Mouse (Mus musculus) cerebellum, adult 18-20 months (tissue): ENCODE data around the gene Cisd3.

Source experiments
- DNase-seq, 2 experiments: peaks; one replicate each; pipeline ENCODE4 v3.0.0; 2021

Gene Cisd3

DNA sequence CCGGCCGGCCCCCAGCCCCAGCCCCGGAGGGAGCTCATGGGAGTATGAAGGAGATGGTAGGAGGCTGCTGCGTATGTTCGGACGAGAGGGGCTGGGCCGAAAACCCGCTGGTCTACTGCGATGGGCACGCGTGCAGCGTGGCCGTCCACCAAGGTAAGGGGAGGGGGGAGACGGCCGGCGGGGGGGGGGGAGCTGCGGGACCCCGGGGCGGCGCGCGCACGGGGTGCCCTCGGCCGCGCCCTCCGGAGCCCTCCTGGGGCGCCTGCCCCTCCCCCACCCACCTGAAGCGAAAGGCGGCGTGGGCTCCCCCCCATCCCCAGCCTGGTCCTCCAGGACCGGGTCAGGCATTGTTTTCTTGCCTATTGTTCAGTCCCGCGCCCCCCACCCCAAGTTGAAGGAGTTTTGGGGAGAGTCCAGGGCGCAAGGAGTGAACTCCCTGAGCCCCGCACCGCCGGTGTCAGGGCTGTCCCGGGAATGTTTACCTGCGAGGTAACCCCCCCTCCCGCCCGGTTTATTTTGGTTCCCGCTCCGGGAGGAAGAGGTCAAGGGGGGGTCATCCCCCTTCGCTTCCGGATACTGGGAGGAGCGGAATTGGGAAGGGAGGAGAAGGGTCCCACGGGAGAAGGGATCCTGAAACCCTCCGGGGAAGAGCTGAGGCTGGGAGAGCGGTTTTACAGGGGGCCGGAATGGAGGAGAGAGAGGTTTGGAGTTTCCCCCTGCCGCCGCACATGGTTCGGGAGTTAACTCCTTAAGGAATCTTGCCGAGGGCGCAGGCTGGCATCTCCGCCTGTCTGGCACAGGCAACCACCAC is 21.9 kb upstream of the Cisd3 start:
- peak; percentile 55 to 56 for DNase-seq

DNA sequence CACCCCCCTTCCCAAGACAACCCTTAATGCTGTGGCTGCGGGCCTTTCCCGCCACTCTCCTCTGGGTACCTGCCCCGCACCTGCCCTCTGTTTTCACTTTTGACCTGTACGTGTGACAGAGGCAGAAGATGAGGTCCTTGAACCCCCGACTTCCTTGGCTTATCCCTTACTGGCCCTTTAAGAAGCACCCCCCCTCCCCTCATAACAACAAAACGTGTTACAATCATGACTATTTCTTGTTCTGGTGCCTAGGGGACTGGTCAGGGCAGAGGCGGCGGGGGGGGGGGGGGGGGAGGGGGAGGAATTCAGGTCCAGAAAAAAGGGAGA is 21.3 kb upstream of the Cisd3 start:
- DNase-seq: no peak

DNA sequence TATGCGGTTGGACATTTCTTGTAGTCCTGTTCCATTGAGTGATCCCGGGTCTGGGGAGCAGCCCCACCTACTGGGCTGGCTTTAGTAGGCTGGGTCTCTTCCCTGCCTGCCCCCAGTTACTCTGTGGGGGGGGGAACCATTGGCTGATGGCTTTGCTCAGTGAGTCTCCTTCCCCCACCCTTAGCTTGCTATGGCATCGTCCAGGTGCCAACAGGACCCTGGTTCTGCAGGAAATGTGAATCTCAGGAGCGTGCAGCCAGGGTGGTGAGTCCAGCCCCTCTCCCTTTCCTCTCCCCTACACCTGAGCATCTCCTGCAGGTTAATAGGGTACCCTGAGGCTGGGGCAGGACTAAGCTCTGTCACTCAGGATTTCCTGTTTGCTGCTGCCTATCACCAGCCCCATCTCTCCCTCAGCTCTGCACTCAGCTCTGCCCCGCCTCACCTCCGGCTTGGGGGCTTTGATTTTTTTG is 20.8 kb upstream of the Cisd3 start:
- no peak for DNase-seq

DNA sequence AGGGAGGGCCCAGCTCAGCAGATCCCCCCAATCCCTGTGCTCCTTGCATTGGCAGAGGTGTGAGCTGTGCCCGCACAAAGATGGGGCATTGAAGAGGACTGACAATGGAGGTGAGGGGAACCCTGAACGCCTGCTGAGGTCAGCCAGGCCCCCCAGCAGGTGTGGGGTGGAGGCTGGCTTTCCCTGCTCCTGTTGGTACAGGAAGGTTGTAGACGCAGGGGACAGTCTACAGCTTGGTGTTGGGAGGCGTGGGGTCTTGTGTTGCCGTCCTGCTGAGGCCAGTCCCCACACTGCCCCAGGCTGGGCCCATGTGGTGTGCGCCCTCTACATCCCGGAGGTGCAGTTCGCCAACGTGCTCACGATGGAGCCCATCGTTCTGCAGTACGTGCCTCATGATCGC is 20.2 kb upstream of the Cisd3 start:
- no peak for DNase-seq

DNA sequence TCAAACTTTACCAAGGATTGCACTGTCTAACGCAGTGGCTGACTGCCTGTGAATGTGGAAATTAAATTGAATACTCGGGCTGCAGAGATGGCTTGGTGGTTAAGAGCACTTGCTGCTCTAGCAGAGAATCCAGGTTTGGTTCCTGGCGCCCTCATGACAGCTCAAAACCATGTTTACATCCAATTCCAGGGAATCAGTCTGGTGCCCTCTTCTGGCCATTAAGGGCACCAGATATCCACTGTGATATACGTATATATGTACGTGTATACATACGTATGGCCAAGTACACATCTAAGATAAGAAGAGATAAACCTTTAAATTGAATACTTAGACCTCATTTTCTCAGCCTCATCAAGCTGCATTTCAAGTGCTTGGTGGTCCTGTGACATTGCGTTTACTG is 19.4 kb upstream of the Cisd3 start:
- no peak for DNase-seq

DNA sequence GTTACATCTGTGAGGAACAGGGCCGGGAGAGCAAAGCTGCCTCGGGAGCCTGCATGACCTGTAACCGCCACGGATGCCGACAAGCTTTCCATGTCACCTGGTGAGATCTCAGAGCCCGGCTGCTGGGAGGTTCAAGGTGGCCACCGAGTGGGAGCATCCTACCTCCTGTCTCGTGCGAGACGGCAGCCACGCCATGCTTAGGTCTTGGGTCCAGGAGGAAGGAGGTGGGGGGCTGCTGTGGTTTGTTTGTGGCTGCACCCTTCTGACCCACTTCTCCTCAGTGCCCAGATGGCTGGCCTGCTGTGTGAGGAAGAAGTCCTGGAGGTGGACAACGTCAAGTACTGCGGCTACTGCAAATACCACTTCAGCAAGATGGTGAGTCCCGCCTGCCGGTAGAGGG is 18.8 kb upstream of the Cisd3 start:
- peak in 1 of 2 experiments; percentile 21 for DNase-seq

DNA sequence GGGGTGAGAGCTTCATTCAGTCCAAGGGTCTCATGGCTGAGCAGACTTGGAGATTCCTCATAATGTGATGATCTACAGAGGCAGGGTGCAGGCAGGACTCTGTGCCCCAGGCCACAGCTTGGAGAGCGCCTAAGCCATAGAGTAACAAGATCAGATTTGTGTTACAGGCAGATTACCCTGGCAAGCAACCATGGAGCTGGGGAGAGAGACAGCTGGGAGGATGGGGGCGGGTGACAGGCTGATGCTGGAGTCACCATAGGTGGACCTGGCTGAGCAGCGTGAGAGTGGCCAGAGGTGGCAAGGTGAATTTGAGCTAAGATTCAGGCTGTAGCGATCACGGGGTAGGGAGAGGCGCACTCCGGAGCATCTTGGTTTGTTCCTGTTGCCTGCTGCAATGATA is 17.5 kb upstream of the Cisd3 start:
- DNase-seq: peak in 1 of 2 experiments; percentile 28

DNA sequence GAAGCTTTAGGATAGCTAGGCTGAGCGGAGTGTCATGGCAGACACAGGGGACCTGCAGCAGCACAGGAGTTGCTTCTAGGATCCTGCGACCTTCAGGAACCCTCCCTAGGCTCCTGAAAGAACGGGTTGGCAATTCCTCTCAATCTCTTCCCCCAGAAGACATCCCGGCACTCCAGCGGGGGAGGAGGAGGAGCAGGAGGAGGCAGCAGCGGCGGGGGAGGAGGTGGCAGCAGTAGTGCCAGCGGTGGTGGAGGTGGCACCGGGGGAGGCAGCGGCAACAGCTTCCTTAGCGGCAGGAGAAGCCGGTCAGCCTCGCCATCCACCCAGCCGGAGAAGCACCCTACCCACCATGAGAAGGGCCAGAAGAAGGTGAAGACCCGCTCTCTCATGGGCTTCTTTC is 16.4 kb upstream of the Cisd3 start:
- peak in 1 of 2 experiments; percentile 20 for DNase-seq

DNA sequence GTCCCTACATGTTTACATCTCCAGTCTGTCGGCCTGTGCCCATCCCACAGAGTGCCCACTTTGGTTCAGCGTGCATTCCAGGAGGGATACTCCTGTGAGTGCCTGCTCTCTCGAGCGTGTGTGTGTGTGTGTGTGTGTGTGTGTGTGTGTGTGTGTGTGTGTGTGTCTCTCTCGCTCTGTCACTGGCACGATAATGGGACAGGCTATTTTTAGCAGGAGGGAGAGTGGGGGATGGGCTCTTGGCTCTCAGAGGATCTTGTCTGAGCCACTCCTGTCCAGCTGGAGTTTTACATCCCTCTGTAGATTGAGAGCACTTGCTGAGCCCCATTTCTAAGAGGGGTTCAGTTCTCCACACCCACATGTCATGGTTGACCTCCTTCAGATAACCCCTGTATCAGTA is 15.8 kb upstream of the Cisd3 start:
- DNase-seq: peak in 1 of 2 experiments; percentile 48

DNA sequence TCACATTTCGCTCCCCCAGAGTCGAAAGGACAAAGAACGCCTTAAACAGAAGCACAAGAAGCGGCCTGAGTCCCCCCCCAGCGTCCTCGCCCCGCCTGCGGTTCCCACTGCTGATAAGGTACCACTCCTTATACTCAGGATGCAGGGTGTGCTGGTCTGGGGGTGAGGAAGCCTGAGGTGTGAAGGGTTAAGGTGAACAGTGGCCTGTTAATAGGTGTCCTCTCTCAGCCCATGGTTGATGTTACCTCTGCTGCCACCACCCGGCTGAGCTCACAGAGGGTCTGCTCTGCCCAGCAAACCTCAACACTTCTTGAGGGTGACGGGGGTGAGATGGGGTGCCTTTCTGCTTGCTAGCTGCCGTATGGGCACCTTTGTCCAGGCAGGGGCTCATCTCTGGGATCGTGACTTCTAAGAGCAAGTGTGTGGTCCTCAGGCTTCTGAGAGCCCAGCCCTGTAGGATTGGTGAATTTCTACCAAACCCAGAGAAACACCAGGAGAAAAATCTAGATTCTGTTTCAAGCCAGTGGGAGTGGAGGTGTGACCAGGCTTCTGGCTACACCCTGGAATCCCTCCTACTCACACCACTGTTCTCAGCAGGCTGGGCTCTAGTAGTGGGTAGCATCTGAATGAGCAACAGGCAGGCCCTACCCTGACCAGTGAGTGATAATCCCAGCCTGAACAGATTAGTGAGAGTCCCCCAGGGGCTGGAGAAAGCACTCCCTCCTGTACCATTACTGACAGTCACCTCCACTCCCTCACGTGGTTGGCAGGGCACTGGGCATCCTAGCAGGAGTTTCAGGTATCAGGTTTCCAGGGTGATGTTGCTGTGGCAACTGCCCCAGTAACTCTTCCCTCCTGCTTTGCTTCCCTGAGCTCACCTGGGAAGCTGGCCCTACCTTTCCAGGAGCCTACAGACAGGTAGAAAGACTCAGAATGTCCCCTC is 15.1 kb upstream of the Cisd3 start:
- DNase-seq: peak in 1 of 2 experiments; percentile 10

DNA sequence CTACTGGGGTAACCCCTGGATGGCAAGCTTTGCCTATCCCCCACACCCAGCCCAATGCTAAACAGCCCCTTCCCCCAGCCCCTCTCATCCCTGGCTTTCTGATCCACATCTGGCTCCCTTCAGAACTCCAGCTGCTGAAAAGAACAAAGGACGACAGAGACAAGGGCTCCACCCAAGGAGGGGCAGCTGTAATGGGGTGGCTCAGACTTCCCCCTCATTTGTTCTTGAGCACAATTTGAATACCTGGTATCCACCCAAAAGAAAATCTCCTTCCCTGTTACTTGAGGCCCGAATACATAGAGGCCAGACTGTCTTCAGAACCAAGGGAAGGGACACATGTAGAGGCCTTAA is 14.5 kb upstream of the Cisd3 start:
- no peak for DNase-seq

DNA sequence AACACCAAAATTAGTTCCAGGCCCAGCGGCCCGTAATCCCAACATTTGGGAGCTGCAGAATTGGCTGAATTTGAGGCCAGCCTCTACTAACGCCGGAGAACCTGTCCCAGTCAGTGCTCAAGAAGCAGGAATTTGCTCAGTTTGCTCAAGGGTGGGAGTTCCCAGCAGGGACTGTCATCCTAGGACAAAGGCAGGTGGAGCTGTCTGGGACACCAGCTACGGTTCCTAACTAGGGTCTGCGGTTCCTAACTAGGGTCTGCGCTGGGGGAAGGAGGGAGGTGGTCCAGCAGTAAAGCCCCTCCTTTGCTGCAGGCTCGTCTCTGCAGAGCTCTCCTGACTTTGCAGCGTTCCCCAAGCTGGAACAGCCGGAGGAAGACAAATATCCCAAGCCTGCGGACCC is 12.5 kb upstream of the Cisd3 start:
- DNase-seq: no peak

DNA sequence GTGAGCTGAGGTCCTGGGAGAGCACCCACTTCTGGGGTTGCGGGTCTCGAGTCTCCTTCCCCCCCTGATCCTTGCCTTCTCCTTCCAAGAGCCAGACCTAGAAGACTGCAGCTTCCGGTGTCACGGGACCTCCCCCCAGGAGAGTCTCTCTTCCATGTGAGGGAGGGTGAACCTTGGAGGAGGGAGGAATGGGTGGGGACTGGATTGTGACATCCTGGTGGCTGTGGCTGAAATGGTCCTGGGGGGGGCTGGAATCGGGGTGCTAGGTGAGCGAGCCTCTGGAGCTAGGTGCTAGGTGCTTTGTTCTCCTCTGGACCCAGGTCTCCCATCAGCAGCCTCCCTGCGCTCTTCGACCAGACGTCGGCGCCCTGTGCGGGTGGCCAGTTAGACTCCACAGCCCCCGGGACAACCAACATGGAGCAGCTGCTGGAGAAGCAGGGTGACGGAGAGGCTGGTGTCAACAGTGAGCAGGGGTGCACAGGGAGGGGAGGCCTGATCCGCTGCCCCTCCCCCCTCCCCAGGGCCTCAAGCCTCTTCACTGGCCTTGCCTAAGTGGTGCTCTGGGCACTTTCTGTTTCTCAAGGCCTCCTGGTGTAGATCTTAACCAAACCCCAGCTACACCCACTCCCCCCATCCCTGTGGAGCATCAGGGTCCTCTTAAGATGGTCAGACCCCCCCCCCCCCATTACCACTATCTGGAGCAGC is 9.4 kb upstream of the Cisd3 start:
- no peak for DNase-seq

DNA sequence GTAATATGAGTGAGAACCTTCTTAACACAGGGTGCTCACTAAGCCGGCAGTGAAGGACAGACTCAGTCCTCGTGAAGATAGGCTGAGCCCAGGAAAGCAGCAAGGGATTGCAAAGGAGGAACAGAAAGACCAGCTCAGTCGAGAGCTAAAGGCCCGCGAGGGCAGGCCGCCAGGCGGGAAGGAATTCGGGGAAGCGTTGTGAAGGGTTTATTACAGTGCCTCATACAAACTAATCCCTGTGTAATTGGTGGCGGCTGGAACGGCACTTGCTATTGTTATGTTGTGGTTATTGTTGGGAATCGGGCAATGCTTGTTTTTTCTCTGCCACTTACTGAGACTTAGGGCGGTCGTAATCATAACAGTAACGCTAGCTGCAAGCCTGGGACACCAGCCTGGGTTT is 8.2 kb upstream of the Cisd3 start:
- DNase-seq: no peak

DNA sequence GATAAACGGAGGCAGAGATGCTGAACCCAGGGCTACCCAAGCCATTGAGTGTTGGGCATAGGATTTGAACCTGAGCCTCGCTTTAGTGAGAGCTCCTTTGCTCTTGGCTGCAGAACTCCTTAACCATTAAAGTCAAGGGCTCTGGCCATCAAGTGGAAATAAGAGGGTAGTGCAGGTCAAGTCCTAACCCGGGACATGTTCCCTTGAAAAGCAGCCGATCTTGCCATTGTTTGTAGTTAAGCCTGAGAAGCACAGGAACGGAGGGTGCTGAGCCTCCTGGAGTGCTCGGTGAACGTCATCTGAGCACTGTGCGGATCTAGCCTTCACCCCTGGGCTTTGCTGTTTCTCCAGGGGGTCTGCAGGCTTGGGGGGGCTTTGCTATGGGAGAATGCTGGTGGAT is 7.8 kb upstream of the Cisd3 start:
- DNase-seq: no peak

DNA sequence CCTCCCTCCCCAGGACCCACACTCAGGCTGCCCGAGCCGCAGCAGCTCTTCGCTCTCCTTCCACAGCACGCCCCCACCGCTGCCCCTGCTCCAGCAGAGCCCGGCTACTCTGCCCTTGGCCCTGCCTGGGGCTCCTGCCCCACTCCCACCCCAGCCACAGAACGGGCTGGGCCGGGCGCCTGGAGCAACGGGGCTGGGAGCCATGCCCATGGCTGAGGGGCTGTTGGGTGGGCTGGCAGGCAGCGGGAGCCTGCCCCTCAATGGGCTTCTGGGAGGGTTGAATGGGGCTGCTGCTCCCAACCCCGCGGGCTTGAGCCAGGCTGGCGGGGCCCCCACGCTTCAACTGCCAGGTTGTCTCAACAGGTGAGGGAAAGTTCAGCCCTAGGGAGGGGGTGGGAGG is 7.3 kb upstream of the Cisd3 start:
- DNase-seq: no peak

DNA sequence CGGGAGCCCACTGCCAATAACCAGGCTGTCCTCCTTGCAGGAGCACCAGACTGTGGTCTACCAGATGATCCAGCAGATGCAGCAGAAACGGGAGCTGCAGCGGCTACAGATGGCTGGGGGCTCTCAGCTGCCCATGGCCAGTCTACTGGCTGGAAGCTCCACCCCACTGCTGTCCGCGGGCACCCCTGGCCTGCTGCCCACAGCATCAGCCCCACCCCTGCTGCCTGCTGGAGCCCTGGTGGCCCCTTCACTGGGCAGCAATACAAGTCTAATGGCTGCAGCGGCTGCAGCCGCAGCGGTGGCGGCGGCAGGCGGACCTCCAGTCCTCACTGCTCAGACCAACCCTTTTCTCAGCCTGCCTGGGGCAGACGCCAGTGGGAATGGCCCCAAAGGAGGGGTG is 5.2 kb upstream of the Cisd3 start:
- DNase-seq: no peak

DNA sequence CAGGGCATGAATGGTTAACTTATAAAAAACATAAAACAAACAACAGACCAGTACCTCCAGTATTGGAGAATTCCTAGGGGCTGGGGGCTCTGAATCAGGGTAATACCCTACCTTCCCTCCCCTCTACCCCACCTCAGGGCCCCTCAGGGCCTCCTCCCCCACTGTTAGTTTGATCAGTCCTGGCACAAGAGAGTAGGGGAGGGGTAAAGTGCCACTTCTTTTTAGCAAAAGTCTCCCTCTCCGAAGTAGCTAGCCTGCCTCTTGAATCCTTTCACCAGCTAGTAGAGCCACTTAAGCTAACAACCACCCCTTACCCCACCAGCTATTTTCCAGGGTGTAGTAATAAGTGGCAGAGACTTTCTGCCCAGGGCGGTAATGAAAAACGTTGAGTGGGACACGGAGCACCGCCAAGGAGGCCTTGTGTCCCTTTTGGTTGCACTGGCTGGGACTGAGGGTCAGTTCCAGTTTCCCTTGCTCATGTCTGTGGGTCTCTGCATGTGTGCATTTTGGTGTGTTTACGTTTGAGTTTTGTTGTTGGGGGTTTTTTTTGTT is 3.0 kb upstream of the Cisd3 start:
- no peak for DNase-seq

DNA sequence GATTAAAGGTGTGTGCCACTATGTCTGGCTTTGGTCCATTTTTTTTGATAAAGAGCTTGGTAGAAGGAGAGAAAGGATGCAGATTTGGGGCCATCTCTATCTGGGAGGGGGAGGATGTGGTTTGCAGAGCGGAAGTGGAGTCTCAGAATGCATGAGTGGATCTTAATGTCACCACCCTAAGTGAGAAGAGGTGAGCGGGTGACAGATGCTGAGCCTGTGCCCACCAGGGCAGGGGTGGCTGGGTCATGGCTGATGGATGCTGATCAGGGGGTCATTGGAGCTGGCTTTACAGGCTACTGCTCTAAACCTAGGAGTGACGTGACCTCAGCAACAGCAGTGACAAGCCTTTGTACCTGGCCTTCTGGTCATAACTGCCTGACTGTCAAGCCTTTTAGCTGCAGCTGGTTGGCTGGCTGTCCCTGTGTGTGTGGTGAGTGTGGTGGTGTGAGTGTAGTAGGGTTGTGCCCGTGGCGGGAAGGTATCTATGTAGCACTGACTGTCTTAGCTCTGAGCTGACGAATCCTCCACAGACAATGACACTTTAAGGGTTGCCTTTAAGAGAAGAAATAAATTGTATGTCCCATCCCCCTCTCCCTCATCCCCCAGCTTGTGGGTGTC is 1.5 kb upstream of the Cisd3 start:
- DNase-seq: no peak

DNA sequence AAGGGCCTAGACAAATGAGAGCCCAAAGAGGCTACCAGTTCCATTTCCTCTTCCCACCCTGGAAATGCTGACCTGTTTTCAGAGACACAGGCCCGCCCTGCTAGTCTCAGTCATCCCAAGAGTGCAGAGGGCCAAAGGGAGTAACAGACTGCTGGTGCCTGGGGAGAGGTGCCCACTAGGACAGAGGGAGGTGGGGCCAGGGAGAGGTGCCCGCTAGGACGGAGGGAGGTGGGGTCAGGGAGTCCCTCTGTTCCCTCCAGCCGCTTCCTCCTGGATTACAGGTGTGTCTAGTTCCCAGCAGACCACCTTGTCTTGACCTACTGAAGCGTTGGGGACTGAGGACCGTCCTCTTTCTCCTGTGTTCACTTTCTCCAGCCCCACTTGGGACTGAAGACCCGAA is 860 bp upstream of the Cisd3 start:
- DNase-seq: no peak

DNA sequence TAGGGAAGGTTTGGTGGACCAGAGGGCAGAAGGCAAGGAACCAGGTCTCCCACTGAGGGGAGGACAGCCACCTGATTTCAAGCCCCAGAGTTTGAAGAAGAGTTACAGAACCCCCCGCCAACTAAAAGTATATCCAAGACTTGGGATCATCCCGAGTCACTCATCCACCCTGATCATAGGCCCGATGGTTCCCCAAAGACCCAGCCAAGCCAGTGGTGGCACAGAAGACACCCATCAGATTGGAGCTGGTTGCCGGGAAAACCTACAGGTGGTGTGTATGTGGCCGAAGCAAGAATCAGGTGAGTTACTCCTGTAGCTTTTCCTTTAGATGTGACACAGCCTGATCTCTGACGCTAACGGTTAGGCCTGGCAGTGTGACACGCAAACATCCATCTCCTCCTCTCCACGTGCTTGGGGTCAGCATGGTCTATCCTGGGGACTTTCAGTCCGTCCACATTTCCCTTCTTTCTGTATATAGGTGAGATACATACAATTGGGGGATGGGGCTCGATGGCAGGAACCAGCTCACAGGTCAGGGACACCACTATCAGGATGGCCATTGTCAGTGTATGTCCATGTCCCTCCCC is 789 bp downstream of the Cisd3 start:
- DNase-seq: no peak

DNA sequence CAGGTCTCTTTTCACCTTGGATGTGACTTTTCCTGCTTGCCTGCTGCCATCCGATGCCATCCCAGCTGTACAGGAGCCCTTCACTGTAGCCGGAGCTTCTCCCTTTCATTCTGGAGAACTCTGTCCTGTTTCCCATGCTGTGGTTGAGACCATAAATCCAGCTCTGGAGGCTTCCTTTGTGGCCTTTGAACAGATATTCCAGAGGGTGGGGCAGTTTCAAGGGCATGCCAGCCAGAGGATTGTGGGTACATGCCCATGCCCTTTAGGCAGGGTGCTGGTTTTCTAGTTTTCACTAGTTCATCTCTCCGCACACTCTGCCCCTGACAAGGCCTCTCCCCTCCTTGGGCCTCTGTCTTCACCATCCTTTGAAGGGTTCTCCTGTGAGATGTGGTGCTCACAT is 1.4 kb downstream of the Cisd3 start:
- no peak for DNase-seq
